In the genomic region with DNA sequence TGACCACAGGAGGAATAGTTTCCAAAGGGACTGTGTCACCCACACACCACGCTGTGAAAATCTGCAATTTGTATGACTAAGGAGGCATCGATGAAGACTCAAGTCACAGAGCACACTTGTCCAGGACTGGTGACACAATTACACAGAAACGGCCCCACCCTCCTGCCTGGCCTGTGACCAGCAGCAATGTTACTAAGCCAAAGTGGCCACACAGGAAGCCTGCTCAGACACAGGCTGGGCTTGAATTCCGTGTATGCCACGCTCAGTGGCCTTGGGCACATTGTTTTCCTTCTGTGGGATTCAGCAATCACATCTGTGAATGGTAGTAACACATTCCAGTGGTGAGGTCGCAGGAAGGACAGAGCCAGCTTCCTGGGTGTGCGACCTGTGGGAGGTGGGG, we compare ENCODE assay signal across 10 mouse cellular contexts.
DNase-seq lines count a peak whose midpoint lies in the region; ATAC-seq and TF ChIP-seq lines count a peak whose summit lies in the region.
"Had no signal": no experiment of that assay in that cellular context is flagged by ENCODE, and none has a peak within 500 bp of the region (broad histone marks: within the 10 kb centered on the region; RNA-seq: fewer than 3 reads in every experiment).

No protein-coding gene starts in this region.

- ATAC-seq in liver, postnatal 0 days: peak; percentile 40
- no peak for ATAC-seq in liver, embryonic 11.5 days (replicated peaks; ENCODE audit: low FRiP score)
- peak; percentile 89 for ATAC-seq in stomach, postnatal 0 days (ENCODE audit: low FRiP score, low TSS enrichment)
- ATAC-seq in forebrain, embryonic 16.5 days: no peak

- H3K9me3 ChIP-seq in liver, postnatal 0 days (ENCODE audit: low read length): no peaks in the 10 kb centered on the region
- H3K9me3 ChIP-seq in liver, embryonic 11.5 days (ENCODE audit: control insufficient read depth, low read length): no peaks in the 10 kb centered on the region
- no peaks in the 10 kb centered on the region for H3K9me3 ChIP-seq in stomach, postnatal 0 days (ENCODE audit: control insufficient read depth, low read length)
- no peaks in the 10 kb centered on the region for H3K9me3 ChIP-seq in forebrain, embryonic 16.5 days (ENCODE audit: control insufficient read depth, low read length)

- TF ChIP-seq CTCF in liver, postnatal 0 days (IDR thresholded peaks at IDR 0.05; ENCODE audit: low read depth): no peak
- TF ChIP-seq CTCF in stomach, postnatal 0 days (IDR thresholded peaks at IDR 0.05; ENCODE audit: low read depth): no peak

- H3K27me3 ChIP-seq in liver, postnatal 0 days (ENCODE audit: insufficient read depth, low read length): no peaks in the 10 kb centered on the region
- H3K27me3 ChIP-seq in liver, embryonic 11.5 days (replicated peaks; ENCODE audit: control insufficient read depth, insufficient read depth, low read length): no peaks in the 10 kb centered on the region; the same call in 1 of the 2 replicates
- H3K27me3 ChIP-seq in stomach, postnatal 0 days (ENCODE audit: control insufficient read depth, insufficient read depth, low read length): no peaks in the 10 kb centered on the region
- no peaks in the 10 kb centered on the region for H3K27me3 ChIP-seq in forebrain, embryonic 16.5 days (replicated peaks; ENCODE audit: control insufficient read depth, insufficient read depth, low read length)

- no peak overlapping the region for H3K27ac ChIP-seq in liver, postnatal 0 days (ENCODE audit: low read depth)
- no peak overlapping the region for H3K27ac ChIP-seq in liver, embryonic 11.5 days (ENCODE audit: low read depth, low read length)
- H3K27ac ChIP-seq in stomach, postnatal 0 days (replicated peaks): peak overlapping the region; percentile 70
- H3K27ac ChIP-seq in forebrain, embryonic 16.5 days (ENCODE audit: low read length): no peak overlapping the region

- no peak overlapping the region for H3K4me3 ChIP-seq in liver, postnatal 0 days (ENCODE audit: low read depth, low read length)
- no peak overlapping the region for H3K4me3 ChIP-seq in liver, embryonic 11.5 days (ENCODE audit: low read depth, low read length)
- H3K4me3 ChIP-seq in stomach, postnatal 0 days (ENCODE audit: low read depth, low read length): no peak overlapping the region
- H3K4me3 ChIP-seq in forebrain, embryonic 16.5 days (replicated peaks; ENCODE audit: low read length): no peak overlapping the region

- peaks cover 23% of the 10 kb centered on the region for H3K4me1 ChIP-seq in liver, postnatal 0 days (ENCODE audit: insufficient read depth)
- H3K4me1 ChIP-seq in liver, embryonic 11.5 days (replicated peaks; ENCODE audit: control insufficient read depth, insufficient read depth, low read length): peaks cover 6% of the 10 kb centered on the region
- no peaks in the 10 kb centered on the region for H3K4me1 ChIP-seq in stomach, postnatal 0 days (replicated peaks; ENCODE audit: control insufficient read depth, insufficient read depth)
- peaks cover 2% of the 10 kb centered on the region for H3K4me1 ChIP-seq in forebrain, embryonic 16.5 days (replicated peaks; ENCODE audit: control insufficient read depth, insufficient read depth, low read length)

- H3K36me3 ChIP-seq in liver, postnatal 0 days (replicated peaks; ENCODE audit: insufficient read depth, low read length): no peaks in the 10 kb centered on the region
- H3K36me3 ChIP-seq in liver, embryonic 11.5 days (ENCODE audit: control insufficient read depth, insufficient read depth, low read length): no peaks in the 10 kb centered on the region
- no peaks in the 10 kb centered on the region for H3K36me3 ChIP-seq in stomach, postnatal 0 days (ENCODE audit: control insufficient read depth, insufficient read depth, low read length)
- no peaks in the 10 kb centered on the region for H3K36me3 ChIP-seq in forebrain, embryonic 16.5 days (ENCODE audit: control insufficient read depth, insufficient read depth)

- 60% methylated on average over 7 of the region's 7 CpGs for WGBS in liver, postnatal 0 days (ENCODE audit: insufficient replicate concordance)
- 73% methylated on average over 7 of the region's 7 CpGs for WGBS in liver, embryonic 11.5 days
- WGBS in stomach, postnatal 0 days: 52% methylated on average over 7 of the region's 7 CpGs
- WGBS in forebrain, embryonic 16.5 days: 84% methylated on average over 7 of the region's 7 CpGs

- no peak overlapping the region for H3K9ac ChIP-seq in liver, postnatal 0 days (replicated peaks)
- no peak overlapping the region for H3K9ac ChIP-seq in liver, embryonic 11.5 days (ENCODE audit: low read depth, low read length)
- H3K9ac ChIP-seq in stomach, postnatal 0 days (ENCODE audit: low read length): no peak overlapping the region
- H3K9ac ChIP-seq in forebrain, embryonic 16.5 days (replicated peaks; ENCODE audit: low read depth, low read length): no peak overlapping the region

- TF ChIP-seq EP300 in liver, postnatal 0 days (IDR thresholded peaks at IDR 0.05; ENCODE audit: low read depth): no peak
- TF ChIP-seq EP300 in stomach, postnatal 0 days (optimal IDR thresholded peaks at IDR 0.05): no peak

- H3K4me2 ChIP-seq in liver, postnatal 0 days (ENCODE audit: low read depth, low read length): no peak overlapping the region
- no peak overlapping the region for H3K4me2 ChIP-seq in liver, embryonic 11.5 days
- H3K4me2 ChIP-seq in stomach, postnatal 0 days (replicated peaks; ENCODE audit: low read depth): no peak overlapping the region
- no peak overlapping the region for H3K4me2 ChIP-seq in forebrain, embryonic 16.5 days (ENCODE audit: low read length)
- H3K4me2 ChIP-seq: midbrain, embryonic 11.5 days had no signal

- DNase-seq in adrenal gland, postnatal 10 days: peak; percentile 64
- DNase-seq in adrenal gland, postnatal 4 days (ENCODE audit: low spot score in 2 of 2): no peak
- DNase-seq in liver, postnatal 0 days: no peak
- no peak for DNase-seq in liver, embryonic 11.5 days (ENCODE audit: low spot score)
- peak; percentile 60 for DNase-seq in kidney, postnatal 14 days
- peak; percentile 76 for DNase-seq in stomach, postnatal 0 days (ENCODE audit: low spot score)
- no peak for DNase-seq in urinary bladder, postnatal 25 days (ENCODE audit: low spot score)
- DNase-seq: right cerebral cortex, postnatal 25 days had no signal

Comparison
In these comparisons a context has a peak if more than half of its experiments do, and no peak if none do; other contexts are left out.
1. DNase-seq: peak in adrenal gland, postnatal 10 days (single experiment), kidney, postnatal 14 days (single experiment) and stomach, postnatal 0 days (single experiment); none in adrenal gland, postnatal 4 days (0 of 2), liver, postnatal 0 days (single experiment), liver, embryonic 11.5 days (single experiment) and urinary bladder, postnatal 25 days (single experiment).
2. ATAC-seq: peak in liver, postnatal 0 days (single experiment) and stomach, postnatal 0 days (single experiment); none in liver, embryonic 11.5 days (single experiment) and forebrain, embryonic 16.5 days (single experiment).